Mouse (Mus musculus): ENCODE measurements around the gene Sult1a1. TPM values are rescaled to one million over a fixed set of nuclear protein-coding genes. Genes with fewer than 3 reads are reported as not detected.

Sult1a1 gene
- polyA plus RNA-seq, 2 experiments = 4.5 to 15.2 TPM

DNA sequence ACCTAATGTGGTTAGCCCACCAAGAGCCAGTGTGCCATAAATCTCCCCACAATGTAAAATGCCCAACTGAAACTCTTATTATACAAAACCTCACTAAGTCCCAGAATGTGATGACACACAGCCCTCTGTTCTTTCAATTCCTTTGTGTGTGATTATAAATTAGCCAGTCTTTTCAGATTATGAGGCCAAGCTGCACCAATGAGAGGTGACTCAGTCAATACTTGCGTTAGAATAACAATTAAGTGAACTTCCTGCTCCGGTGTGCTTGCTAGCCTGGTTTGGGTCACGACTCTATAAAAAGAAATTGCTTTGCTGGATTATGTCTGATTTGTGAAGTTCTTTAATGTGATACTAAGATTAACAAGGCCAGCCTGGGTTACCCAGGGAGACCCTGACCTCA is 46.3 kb downstream of the Sult1a1 start:
- Histone ChIP-seq H3K4me3 (ENCODE audit: insufficient read depth in 1 of 2, low read depth in 2 of 2, low read length in 2 of 2) (no peak overlapping the region), H3K36me3 (replicated peaks; ENCODE audit: control insufficient read depth, insufficient read depth, low read depth) (no peaks in the 10 kb centered on the region), H3K27me3 (ENCODE audit: control insufficient read depth, insufficient read depth, low read length) (no peaks in the 10 kb centered on the region), H3K9ac (replicated peaks) (no peak overlapping the region), H3K4me1 (replicated peaks; ENCODE audit: control insufficient read depth in 2 of 2, insufficient read depth in 2 of 2, low read length in 1 of 2) (peaks cover 7 to 14% of the 10 kb centered on the region in 2 experiments), H3K27ac (no peak overlapping the region), H3K9me3 (ENCODE audit: control insufficient read depth, low read length) (no peaks in the 10 kb centered on the region), H3K4me2 (ENCODE audit: low read depth) (no peak overlapping the region)
- WGBS (ENCODE audit: insufficient replicate concordance) = 46% methylated on average over 3 of the region's 3 CpGs
- ATAC-seq (ENCODE audit: insufficient read depth) (no peak), DNase-seq (ENCODE audit: low read depth in 3 of 3, low spot score in 3 of 3) (no peak)
- TF ChIP-seq CTCF (IDR thresholded peaks at IDR 0.05; ENCODE audit: low read depth) = no peak
- no peak for TF ChIP-seq EP300 (IDR thresholded peaks at IDR 0.05; ENCODE audit: low read depth)

DNA sequence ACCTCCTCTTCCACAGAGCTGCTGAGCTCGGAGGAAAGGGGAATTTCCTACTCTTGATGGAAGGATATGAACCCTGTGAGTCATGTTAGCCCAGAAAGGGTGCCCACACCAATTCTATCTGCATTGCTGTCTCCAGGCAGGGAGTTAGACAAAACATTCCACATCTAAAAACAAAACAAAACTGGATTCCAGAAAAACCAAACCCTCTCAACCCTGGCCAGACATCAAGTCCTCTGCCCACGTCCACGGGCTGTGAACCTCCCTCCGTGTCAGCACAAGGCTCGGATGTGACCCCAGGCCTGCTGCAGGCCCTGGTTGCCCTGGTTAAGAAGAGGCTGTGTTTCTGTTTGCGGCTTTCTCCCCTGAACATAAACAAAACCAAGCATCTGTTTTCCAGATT is 48.1 kb downstream of the Sult1a1 start:
- no peaks in the 10 kb centered on the region for H3K9me3 ChIP-seq (ENCODE audit: control insufficient read depth, low read length)
- no peaks in the 10 kb centered on the region for H3K27me3 ChIP-seq (ENCODE audit: control insufficient read depth, insufficient read depth, low read length)
- H3K4me1 ChIP-seq (replicated peaks; ENCODE audit: control insufficient read depth in 2 of 2, insufficient read depth in 2 of 2, low read length in 1 of 2) = peaks cover 14 to 21% of the 10 kb centered on the region in 2 experiments
- WGBS (ENCODE audit: insufficient replicate concordance) = 62% methylated on average over 6 of the region's 6 CpGs
- no peak overlapping the region for H3K9ac ChIP-seq (replicated peaks)
- H3K4me3 ChIP-seq (ENCODE audit: insufficient read depth in 1 of 2, low read depth in 2 of 2, low read length in 2 of 2) = no peak overlapping the region
- no peak overlapping the region for H3K4me2 ChIP-seq (ENCODE audit: low read depth)
- ATAC-seq (ENCODE audit: insufficient read depth) (no peak), DNase-seq (ENCODE audit: low read depth in 3 of 3, low spot score in 3 of 3) (no peak)
- no peak overlapping the region for H3K27ac ChIP-seq
- no peaks in the 10 kb centered on the region for H3K36me3 ChIP-seq (replicated peaks; ENCODE audit: control insufficient read depth, insufficient read depth, low read depth)
- TF ChIP-seq CTCF (IDR thresholded peaks at IDR 0.05; ENCODE audit: low read depth) = no peak
- no peak for TF ChIP-seq EP300 (IDR thresholded peaks at IDR 0.05; ENCODE audit: low read depth)

- DNase-seq (ENCODE audit: low read depth in 3 of 3, low spot score in 3 of 3) (no peak), ATAC-seq (ENCODE audit: insufficient read depth) (no peak)
- WGBS (ENCODE audit: insufficient replicate concordance) = 67% methylated on average over 3 of the region's 3 CpGs
- peaks cover 18 to 36% of the 10 kb centered on the region in 2 experiments for H3K4me1 ChIP-seq (replicated peaks; ENCODE audit: control insufficient read depth in 2 of 2, insufficient read depth in 2 of 2, low read length in 1 of 2)
- H3K9ac ChIP-seq (replicated peaks) = no peak overlapping the region
- H3K27ac ChIP-seq = no peak overlapping the region
- no peaks in the 10 kb centered on the region for H3K9me3 ChIP-seq (ENCODE audit: control insufficient read depth, low read length)
- peak overlapping the region; percentile 37; the same call in 1 of the 2 replicates for H3K4me2 ChIP-seq (ENCODE audit: low read depth)
- no peaks in the 10 kb centered on the region for H3K27me3 ChIP-seq (ENCODE audit: control insufficient read depth, insufficient read depth, low read length)
- no peaks in the 10 kb centered on the region for H3K36me3 ChIP-seq (replicated peaks; ENCODE audit: control insufficient read depth, insufficient read depth, low read depth)
- H3K4me3 ChIP-seq (ENCODE audit: insufficient read depth in 1 of 2, low read depth in 2 of 2, low read length in 2 of 2) = no peak overlapping the region
- TF ChIP-seq CTCF (IDR thresholded peaks at IDR 0.05; ENCODE audit: low read depth) = no peak
- no peak for TF ChIP-seq EP300 (IDR thresholded peaks at IDR 0.05; ENCODE audit: low read depth)
Observed at GRCm38 (mm10) chr7:126625807-126626600, 50.2 kb downstream of the Sult1a1 start.

GRCm38 (mm10) chr7:126625369-126625768 is 50.9 kb downstream of the Sult1a1 start:
- Histone ChIP-seq H3K27ac (no peak overlapping the region), H3K4me3 (ENCODE audit: insufficient read depth in 1 of 2, low read depth in 2 of 2, low read length in 2 of 2) (no peak overlapping the region; a peak in 1 of 4 replicates), H3K9ac (replicated peaks) (no peak overlapping the region; the same call in 1 of the 2 replicates), H3K36me3 (replicated peaks; ENCODE audit: control insufficient read depth, insufficient read depth, low read depth) (no peaks in the 10 kb centered on the region), H3K27me3 (ENCODE audit: control insufficient read depth, insufficient read depth, low read length) (no peaks in the 10 kb centered on the region), H3K9me3 (ENCODE audit: control insufficient read depth, low read length) (no peaks in the 10 kb centered on the region), H3K4me1 (replicated peaks; ENCODE audit: control insufficient read depth in 2 of 2, insufficient read depth in 2 of 2, low read length in 1 of 2) (peaks cover 18 to 36% of the 10 kb centered on the region in 2 experiments), H3K4me2 (ENCODE audit: low read depth) (peak overlapping the region; percentile 37)
- TF ChIP-seq EP300 (IDR thresholded peaks at IDR 0.05; ENCODE audit: low read depth) (no peak), CTCF (IDR thresholded peaks at IDR 0.05; ENCODE audit: low read depth) (no peak)
- WGBS (ENCODE audit: insufficient replicate concordance) = 13% methylated on average over 6 of the region's 6 CpGs
- DNase-seq (ENCODE audit: low read depth in 3 of 3, low spot score in 3 of 3) (peak in 2 of 3 experiments; percentile 28 to 52), ATAC-seq (ENCODE audit: insufficient read depth) (peak; percentile 68; the same call in 1 of the 2 replicates)

- no peak for ATAC-seq (ENCODE audit: insufficient read depth)
- Histone ChIP-seq H3K4me1 (replicated peaks; ENCODE audit: control insufficient read depth in 2 of 2, insufficient read depth in 2 of 2, low read length in 1 of 2) (peaks cover 18 to 36% of the 10 kb centered on the region in 2 experiments), H3K36me3 (replicated peaks; ENCODE audit: control insufficient read depth, insufficient read depth, low read depth) (no peaks in the 10 kb centered on the region), H3K4me3 (ENCODE audit: insufficient read depth in 1 of 2, low read depth in 2 of 2, low read length in 2 of 2) (no peak overlapping the region), H3K27me3 (ENCODE audit: control insufficient read depth, insufficient read depth, low read length) (no peaks in the 10 kb centered on the region), H3K27ac (no peak overlapping the region), H3K9me3 (ENCODE audit: control insufficient read depth, low read length) (no peaks in the 10 kb centered on the region), H3K4me2 (ENCODE audit: low read depth) (peak overlapping the region; percentile 37; the same call in 1 of the 2 replicates), H3K9ac (replicated peaks) (no peak overlapping the region)
- no peak for TF ChIP-seq EP300 (IDR thresholded peaks at IDR 0.05; ENCODE audit: low read depth)
- DNase-seq (ENCODE audit: low read depth in 3 of 3, low spot score in 3 of 3) = no peak
- 78% methylated on average over 16 of the region's 16 CpGs for WGBS (ENCODE audit: insufficient replicate concordance)
Observed at GRCm38 (mm10) chr7:126624774-126625173, 51.5 kb downstream of the Sult1a1 start.

Measured in liver, embryonic 14.5 days (tissue).